Mouse (Mus musculus) left cerebral cortex, adult 9 months (tissue): ENCODE results near the gene Gpr119.

ENCODE experiments used
- DNase-seq, 2 experiments: peaks; one replicate each; pipeline ENCODE4 v3.0.0; 2022; ENCODE audit warnings: low spot score in 2 of 2

The Gpr119 gene

GRCm38 (mm10) chrX:48674171-48674570, at the start of gene Gpr119:
TSS of gene Gpr119 (minus strand) at chrX:48674478.
- DNase-seq, result no peak

- DNase-seq, result no peak
These were observed 38.6 kb upstream of the Gpr119 start for GRCm38 (mm10) chrX:48712846-48713245.

GRCm38 (mm10) chrX:48709701-48710100, 35.4 kb upstream of the Gpr119 start:
- no peak for DNase-seq

GRCm38 (mm10) chrX:48694864-48695371, 20.6 kb upstream of the Gpr119 start, which contains the start of gene Rbmx2:
TSS of gene Rbmx2 (plus strand) at chrX:48695004.
- DNase-seq, result peak; percentile 86 to 92

GRCm38 (mm10) chrX:48694460-48694859, 20.2 kb upstream of the Gpr119 start:
- no peak for DNase-seq

GRCm38 (mm10) chrX:48683857-48684256, 9.6 kb upstream of the Gpr119 start:
- no peak for DNase-seq

GRCm38 (mm10) chrX:48683451-48683850, 9.2 kb upstream of the Gpr119 start:
- peak in 1 of 2 experiments; percentile 48 for DNase-seq

- DNase-seq, result no peak
These were observed 2.6 kb downstream of the Gpr119 start for GRCm38 (mm10) chrX:48671714-48672113.

- no peak for DNase-seq
These were observed 4.7 kb downstream of the Gpr119 start for GRCm38 (mm10) chrX:48669588-48669987.

- DNase-seq, result no peak
These were observed 7.5 kb downstream of the Gpr119 start for GRCm38 (mm10) chrX:48666807-48667206.

- DNase-seq, result peak in 1 of 2 experiments; percentile 60
These were observed 30.2 kb downstream of the Gpr119 start for GRCm38 (mm10) chrX:48644122-48644521.

- DNase-seq, result no peak
These were observed 37.2 kb downstream of the Gpr119 start for GRCm38 (mm10) chrX:48637032-48637431.

GRCm38 (mm10) chrX:48624054-48624420, 50.2 kb downstream of the Gpr119 start:
- DNase-seq, result no peak

- peak; percentile 81 to 82 for DNase-seq
These were observed 50.8 kb downstream of the Gpr119 start, which contains the start of gene Slc25a14 for GRCm38 (mm10) chrX:48623379-48624053. TSS of gene Slc25a14 (plus strand) at chrX:48623413.

GRCm38 (mm10) chrX:48623049-48623378, 51.3 kb downstream of the Gpr119 start:
- DNase-seq, result no peak
